Mouse (Mus musculus): ENCODE measurements around the gene Nme7.

GRCm38 (mm10) chr1:164468329-164468728, 164.4 kb downstream of the Nme7 start:
- TF ChIP-seq POLR2A (IDR thresholded peaks at IDR 0.05; ENCODE audit: borderline replicate concordance, insufficient read depth, low read length): no peak
- TF ChIP-seq CTCF (IDR thresholded peaks at IDR 0.05; ENCODE audit: borderline replicate concordance, insufficient read depth, low read depth, low read length): no peak
